Mouse (Mus musculus) spleen, adult 2 months (tissue): ENCODE data around the gene Lime1.

Source experiments
- CTCF ChIP-seq: fragments of 200-500 bp; IDR thresholded peaks from 2 replicates; pipeline ENCODE4 v1.5.1; 2011; ENCODE audit warnings: mild to moderate bottlenecking, inconsistent platforms; ENCODE audit not compliant: insufficient read depth, insufficient read length, insufficient replicate concordance; ENCODE audit errors: extremely low read depth
- POLR2A ChIP-seq: fragments of 200-500 bp; IDR thresholded peaks from 2 replicates; pipeline ENCODE4 v1.6.1; 2011; ENCODE audit warnings: low read depth, low read length, inconsistent platforms

GRCm38 (mm10) chr2:181340426-181340825, 39.5 kb upstream of the Lime1 start:
- TF ChIP-seq CTCF (no peak), POLR2A (no peak)
